Mouse (Mus musculus) cerebellum, adult 2 months (tissue): ENCODE data around the gene Slc9a7. TPM values are rescaled to one million over a fixed set of nuclear protein-coding genes. Genes with fewer than 3 reads are reported as not detected.

Experiments
- DNase-seq, 2 experiments: peaks; one replicate each; pipeline ENCODE4 v3.0.0; 2021
- H3K27ac ChIP-seq: fragments of 200-500 bp; 2 replicates; pipeline ENCODE4 v1.5.1; 2012; ENCODE audit warnings: low read length, control low read depth, inconsistent platforms; ENCODE audit not compliant: insufficient read depth
- H3K27me3 ChIP-seq: fragments of 200-500 bp; 2 replicates; pipeline ENCODE4 v1.6.1; 2012; ENCODE audit warnings: inconsistent platforms, mild to moderate bottlenecking, low read length, moderate library complexity; ENCODE audit not compliant: control insufficient read depth, insufficient read depth
- H3K4me1 ChIP-seq: fragments of 200-500 bp; 2 replicates; pipeline ENCODE4 v1.6.1; 2011; ENCODE audit warnings: low read length; ENCODE audit not compliant: control insufficient read depth, insufficient read depth
- H3K4me3 ChIP-seq: fragments of 200-500 bp; replicated peaks from 2 replicates; pipeline ENCODE3; 2011; ENCODE audit warnings: mild to moderate bottlenecking, low read depth, low read length, control low read depth; ENCODE audit not compliant: insufficient read depth
- CTCF ChIP-seq: fragments of 200-500 bp; IDR thresholded peaks from 2 replicates; pipeline ENCODE4 v1.5.1; 2011; ENCODE audit warnings: low read depth, mild to moderate bottlenecking, control low read depth, low read length, moderate library complexity, borderline replicate concordance; ENCODE audit not compliant: insufficient read depth
- POLR2A ChIP-seq: fragments of 200-500 bp; IDR thresholded peaks from 2 replicates; pipeline ENCODE4 v1.6.1; 2011; ENCODE audit warnings: low read length, control low read depth, borderline replicate concordance; ENCODE audit not compliant: insufficient read depth
- WGBS: fragments of 180-500 bp; shearing (Covaris S2); methylation state at CpG from one replicate; pipeline ENCODE4 v1.1.7; 2018; 5-methylcytosine and 5-hydroxymethylcytosine counted together
- polyA plus RNA-seq: library from polyadenylated mRNA; depleted of rRNA; stranded (reverse); fragments of >200 nt; gene quantifications from 2 replicates; pipeline ENCODE4 v1.2.3, GENCODE M21; 2012

Slc9a7 gene
- polyA plus RNA-seq, 1 experiment = 23.2 TPM

DNA sequence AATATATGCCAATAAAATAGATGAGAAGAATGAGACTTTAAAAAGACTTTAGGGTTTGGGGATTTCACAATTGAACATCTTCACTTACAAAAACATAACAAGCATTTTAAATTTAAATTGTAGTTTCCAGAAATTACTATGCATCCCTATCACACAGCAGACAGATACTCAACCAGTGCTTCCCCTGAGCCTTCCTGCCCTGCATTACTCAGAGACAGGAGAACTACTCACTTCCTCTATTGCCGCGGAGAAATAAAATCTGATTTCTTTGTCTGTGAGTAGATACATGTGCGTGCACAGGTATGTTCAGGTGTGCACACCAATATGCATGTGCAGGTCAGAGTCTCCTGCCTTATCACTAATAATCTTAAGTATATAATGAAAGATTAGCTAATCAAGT lies 2.9 kb downstream of the Slc9a7 start:
- peak overlapping the region; percentile 21 for H3K4me3 ChIP-seq
- WGBS = 27% methylated on average over 3 of the region's 3 CpGs
- H3K27me3 ChIP-seq = no peaks in the 10 kb centered on the region
- no peak overlapping the region for H3K27ac ChIP-seq
- DNase-seq = no peak
- TF ChIP-seq POLR2A = no peak
- TF ChIP-seq CTCF = no peak
- no peaks in the 10 kb centered on the region for H3K4me1 ChIP-seq

DNA sequence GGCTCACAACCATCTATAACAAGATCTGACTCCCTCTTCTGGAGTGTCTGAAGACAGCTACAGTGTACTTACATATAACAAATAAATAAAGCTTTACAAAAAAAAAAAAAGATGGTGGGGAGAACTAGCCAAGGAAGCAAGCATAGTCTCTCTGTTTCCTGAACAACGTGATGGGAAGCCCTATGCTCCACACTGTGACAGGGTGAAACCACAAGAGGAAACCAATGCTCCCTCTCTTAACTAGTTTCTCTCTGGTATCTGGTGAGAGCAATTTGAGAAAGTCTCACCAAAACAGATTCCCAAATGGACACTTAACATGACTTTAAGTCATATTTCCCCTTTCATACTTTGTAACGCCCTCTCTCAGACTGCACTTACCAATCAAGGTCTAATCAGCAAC lies 5.4 kb downstream of the Slc9a7 start:
- Histone ChIP-seq H3K27me3 (no peaks in the 10 kb centered on the region), H3K27ac (no peak overlapping the region), H3K4me3 (no peak overlapping the region), H3K4me1 (no peaks in the 10 kb centered on the region)
- TF ChIP-seq CTCF = no peak
- no peak for TF ChIP-seq POLR2A
- no peak for DNase-seq
- WGBS = 61% methylated on average over 2 of the region's 2 CpGs

DNA sequence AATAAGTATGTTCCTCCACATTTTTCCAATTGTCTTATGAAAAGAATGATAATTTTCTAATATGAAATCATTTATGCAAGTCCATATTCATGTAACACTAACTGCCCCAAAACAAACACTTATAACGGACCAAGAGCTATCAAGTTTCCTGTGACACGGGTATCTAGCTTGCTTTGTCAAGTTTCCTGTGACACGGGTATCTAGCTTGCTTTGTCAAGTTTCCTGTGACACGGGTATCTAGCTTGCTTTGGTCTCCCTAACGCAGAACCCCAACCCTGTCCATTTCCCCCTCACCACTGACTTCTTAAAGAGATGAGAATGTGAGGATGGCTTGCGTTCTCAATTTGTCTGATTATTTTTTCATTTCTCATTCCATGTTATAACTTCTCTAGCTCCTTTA lies 12.2 kb downstream of the Slc9a7 start:
- Histone ChIP-seq H3K27ac (no peak overlapping the region), H3K27me3 (no peaks in the 10 kb centered on the region), H3K4me1 (no peaks in the 10 kb centered on the region), H3K4me3 (no peak overlapping the region)
- WGBS = 84% methylated on average over 6 of the region's 6 CpGs
- no peak for TF ChIP-seq CTCF
- no peak for TF ChIP-seq POLR2A
- no peak for DNase-seq

- H3K27ac ChIP-seq = no peak overlapping the region
- H3K4me1 ChIP-seq = no peaks in the 10 kb centered on the region; the same call in 1 of the 2 replicates
- DNase-seq = no peak
- H3K27me3 ChIP-seq = no peaks in the 10 kb centered on the region
- TF ChIP-seq CTCF (no peak), POLR2A (no peak)
- no peak overlapping the region for H3K4me3 ChIP-seq
These were observed 17.8 kb downstream of the Slc9a7 start for GRCm38 (mm10) chrX:20273854-20274253.

DNA sequence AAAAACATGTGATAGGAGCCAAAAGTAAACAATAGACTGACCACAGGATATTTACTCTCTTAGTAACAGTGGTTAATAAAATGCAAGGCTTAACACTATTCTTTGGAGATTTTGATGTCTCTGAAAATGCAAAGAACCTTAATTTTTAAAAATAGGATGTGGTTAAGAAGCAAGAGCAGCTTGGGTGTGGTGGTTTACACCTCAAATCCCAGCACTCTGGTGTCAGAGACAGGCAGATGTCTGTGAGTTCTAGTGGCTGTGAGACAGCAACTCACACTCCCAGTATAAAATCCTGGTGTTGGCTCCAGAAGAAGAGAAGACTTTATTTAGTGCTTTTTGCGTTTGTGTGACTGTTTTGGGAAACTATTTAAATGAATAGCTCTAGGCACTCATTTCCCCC lies 19.6 kb downstream of the Slc9a7 start:
- H3K4me1 ChIP-seq = no peaks in the 10 kb centered on the region; the same call in 1 of the 2 replicates
- H3K27me3 ChIP-seq = no peaks in the 10 kb centered on the region
- TF ChIP-seq CTCF = no peak
- no peak for TF ChIP-seq POLR2A
- no peak for DNase-seq
- 55% methylated on average over 1 of the region's 1 CpGs for WGBS
- H3K4me3 ChIP-seq = no peak overlapping the region
- H3K27ac ChIP-seq = no peak overlapping the region

DNA sequence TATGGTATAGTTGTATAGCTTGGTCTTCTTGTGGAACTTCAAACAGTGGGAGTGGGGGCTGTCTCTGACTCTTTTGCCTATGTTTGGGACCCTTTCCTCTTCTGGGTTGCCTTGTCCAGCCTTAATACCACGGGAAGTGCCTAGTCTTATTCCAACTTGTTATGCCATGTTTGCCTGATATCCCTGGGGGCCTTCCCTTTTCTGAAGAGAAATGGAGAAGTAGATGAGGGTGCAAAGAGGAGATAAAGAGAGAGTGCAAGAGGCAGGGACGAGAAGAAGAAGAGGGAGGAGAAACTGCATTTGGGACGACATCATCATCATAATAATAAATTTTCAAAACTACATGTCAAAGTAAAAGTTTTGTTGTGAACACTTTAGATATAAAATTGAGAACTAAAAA lies 21.6 kb downstream of the Slc9a7 start:
- 77% methylated on average over 3 of the region's 3 CpGs for WGBS

GRCm38 (mm10) chrX:20264370-20264769 lies 27.2 kb downstream of the Slc9a7 start:
- 44% methylated on average over 2 of the region's 2 CpGs for WGBS
- TF ChIP-seq CTCF = no peak
- no peak for TF ChIP-seq POLR2A
- DNase-seq = no peak
- Histone ChIP-seq H3K4me3 (no peak overlapping the region), H3K27me3 (no peaks in the 10 kb centered on the region), H3K27ac (no peak overlapping the region), H3K4me1 (no peaks in the 10 kb centered on the region)

More for the DNA sequence above, 21.6 kb downstream of the Slc9a7 start:
- no peak for TF ChIP-seq POLR2A
- TF ChIP-seq CTCF = no peak
- Histone ChIP-seq H3K27me3 (no peaks in the 10 kb centered on the region), H3K27ac (no peak overlapping the region), H3K4me3 (no peak overlapping the region), H3K4me1 (no peaks in the 10 kb centered on the region; the same call in 1 of the 2 replicates)
- no peak for DNase-seq

- Histone ChIP-seq H3K27ac (no peak overlapping the region), H3K27me3 (no peaks in the 10 kb centered on the region), H3K4me3 (no peak overlapping the region), H3K4me1 (no peaks in the 10 kb centered on the region)
- no peak for DNase-seq
- TF ChIP-seq POLR2A (no peak), CTCF (no peak)
These were observed 63.5 kb downstream of the Slc9a7 start for GRCm38 (mm10) chrX:20228102-20228501.
